Mouse (Mus musculus) megakaryocyte, embryonic 14.5 days (primary cell): ENCODE results near the gene Shbg. TPM values are rescaled to one million over a fixed set of nuclear protein-coding genes. Genes with fewer than 3 reads are reported as not detected.
A peak's percentile ranks its signal among the peaks of the same experiment; 100 is the strongest.

ENCODE experiments used
- H3K27me3 ChIP-seq: replicated peaks from 2 replicates; pipeline ENCODE3; 2012; ENCODE audit warnings: inconsistent platforms
- H3K36me3 ChIP-seq: replicated peaks from 2 replicates; pipeline ENCODE3; 2012; ENCODE audit warnings: low read length, inconsistent platforms, mixed read lengths
- H3K4me1 ChIP-seq: 2 replicates; pipeline ENCODE4 v1.6.1; 2012; ENCODE audit warnings: inconsistent platforms
- H3K4me3 ChIP-seq: replicated peaks from 2 replicates; pipeline ENCODE3; 2012; ENCODE audit warnings: moderate library complexity, mild to moderate bottlenecking, inconsistent platforms
- H3K9me3 ChIP-seq: 2 replicates; pipeline ENCODE4 v1.6.1; 2012; ENCODE audit warnings: inconsistent platforms
- FLI1 ChIP-seq: IDR thresholded peaks from 2 replicates; pipeline ENCODE4 v1.6.1; 2012; ENCODE audit warnings: low read length, inconsistent platforms, mixed read lengths
- GATA1 ChIP-seq: IDR thresholded peaks from 3 replicates; pipeline ENCODE4 v1.6.1; 2012; ENCODE audit warnings: mixed read lengths, low read length, inconsistent platforms, borderline replicate concordance
- polyA plus RNA-seq: library from polyadenylated mRNA; stranded (reverse); fragments of >175 nt; gene quantifications from 2 replicates; pipeline ENCODE4 v1.2.3, GENCODE M21; 2012; ENCODE audit warnings: low replicate concordance; ENCODE audit not compliant: insufficient read depth

Shbg gene
- polyA plus RNA-seq, 1 experiment: not detected

DNA sequence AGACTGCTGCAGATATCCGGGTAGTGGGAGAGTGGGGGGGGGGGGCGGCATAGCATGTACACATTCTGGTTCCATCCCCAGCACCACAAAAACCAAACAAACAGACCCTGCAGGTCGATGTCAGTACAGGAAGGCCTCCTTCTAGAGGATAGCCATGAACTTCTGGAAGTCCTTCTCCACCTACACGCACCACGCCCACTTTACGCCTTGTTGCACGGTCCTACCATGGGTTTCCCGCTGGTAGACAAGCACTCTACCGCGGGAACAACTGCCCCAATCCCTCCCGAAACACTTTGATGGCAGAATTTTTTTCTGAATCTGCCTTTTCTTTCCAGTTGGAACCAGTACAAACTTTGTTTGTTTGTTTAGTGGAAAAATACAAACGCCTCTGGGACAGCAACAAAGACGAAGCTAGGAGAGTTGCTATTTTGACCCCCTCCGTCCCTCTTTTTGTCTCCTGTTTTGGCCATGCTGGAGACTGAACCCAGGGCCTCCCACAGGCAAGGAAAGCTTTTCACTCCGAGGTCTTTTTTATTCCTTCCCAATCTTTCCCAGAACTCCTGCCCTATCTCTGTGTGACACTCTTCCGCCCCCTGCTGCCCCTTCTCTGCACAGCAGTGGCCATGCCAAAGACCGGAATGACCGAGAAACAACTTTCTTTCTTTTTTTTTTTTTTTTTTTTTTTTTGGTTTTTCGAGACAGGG is 4.0 kb downstream of the Shbg start:
- peak overlapping the region; percentile 88 for H3K4me3 ChIP-seq
- no peaks in the 10 kb centered on the region for H3K36me3 ChIP-seq
- H3K27me3 ChIP-seq: peaks cover 57% of the 10 kb centered on the region
- no peaks in the 10 kb centered on the region for H3K9me3 ChIP-seq
- TF ChIP-seq FLI1: no peak
- no peak for TF ChIP-seq GATA1
- peaks cover 35% of the 10 kb centered on the region for H3K4me1 ChIP-seq

- Histone ChIP-seq H3K9me3 (no peaks in the 10 kb centered on the region), H3K4me3 (no peak overlapping the region), H3K27me3 (peaks cover 31% of the 10 kb centered on the region), H3K36me3 (no peaks in the 10 kb centered on the region), H3K4me1 (peaks cover 35% of the 10 kb centered on the region)
- TF ChIP-seq FLI1 (no peak), GATA1 (no peak)
Observed at GRCm38 (mm10) chr11:69610899-69611298, 6.8 kb downstream of the Shbg start.

- Histone ChIP-seq H3K9me3 (no peaks in the 10 kb centered on the region), H3K4me3 (no peak overlapping the region), H3K36me3 (no peaks in the 10 kb centered on the region), H3K27me3 (peaks cover 32% of the 10 kb centered on the region), H3K4me1 (peaks cover 43% of the 10 kb centered on the region)
- no peak for TF ChIP-seq FLI1
- TF ChIP-seq GATA1: no peak
Observed at GRCm38 (mm10) chr11:69609416-69609815, 8.3 kb downstream of the Shbg start.

DNA sequence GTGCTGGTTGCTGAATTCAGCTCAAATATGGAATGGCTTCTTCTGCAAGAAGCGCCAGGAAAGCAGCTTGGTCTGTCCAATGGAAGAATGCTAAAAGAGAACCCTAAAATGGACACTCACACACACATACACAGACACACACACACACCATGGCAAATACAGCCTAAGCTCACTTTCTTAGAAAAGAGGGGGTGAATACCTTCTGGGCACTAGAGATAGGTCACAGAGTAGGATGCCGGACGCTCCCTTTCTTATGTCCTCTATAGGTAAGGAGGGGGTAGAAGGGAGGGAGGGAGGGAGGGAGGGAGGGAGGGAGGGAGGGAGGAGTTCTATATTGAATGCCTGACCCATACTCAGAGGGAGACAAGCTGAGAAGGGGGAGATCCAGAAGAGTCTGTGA is 9.2 kb downstream of the Shbg start:
- Histone ChIP-seq H3K4me3 (no peak overlapping the region), H3K4me1 (peaks cover 45% of the 10 kb centered on the region), H3K36me3 (no peaks in the 10 kb centered on the region), H3K27me3 (peaks cover 40% of the 10 kb centered on the region), H3K9me3 (no peaks in the 10 kb centered on the region)
- TF ChIP-seq GATA1 (no peak), FLI1 (no peak)

GRCm38 (mm10) chr11:69606832-69607231 is 10.9 kb downstream of the Shbg start:
- TF ChIP-seq FLI1 (no peak), GATA1 (no peak)
- Histone ChIP-seq H3K27me3 (peaks cover 38% of the 10 kb centered on the region), H3K9me3 (no peaks in the 10 kb centered on the region), H3K4me1 (peaks cover 57% of the 10 kb centered on the region), H3K36me3 (no peaks in the 10 kb centered on the region), H3K4me3 (no peak overlapping the region)

GRCm38 (mm10) chr11:69606491-69606795 is 11.3 kb downstream of the Shbg start:
- TF ChIP-seq GATA1 (no peak), FLI1 (no peak)
- H3K9me3 ChIP-seq: no peaks in the 10 kb centered on the region
- H3K4me1 ChIP-seq: peaks cover 61% of the 10 kb centered on the region
- peaks cover 39% of the 10 kb centered on the region for H3K27me3 ChIP-seq
- no peaks in the 10 kb centered on the region for H3K36me3 ChIP-seq
- H3K4me3 ChIP-seq: peak overlapping the region; percentile 93

- peak within 1 kb of the TSS; percentile 93 for H3K4me3 ChIP-seq
- peaks cover 36% of the 10 kb centered on the region for H3K27me3 ChIP-seq
- H3K36me3 ChIP-seq: no peaks in the 10 kb centered on the region
- H3K4me1 ChIP-seq: peaks cover 63% of the 10 kb centered on the region
- TF ChIP-seq FLI1 (no peak), GATA1 (no peak)
- H3K9me3 ChIP-seq: no peaks in the 10 kb centered on the region
Observed at GRCm38 (mm10) chr11:69605726-69606490, 11.8 kb downstream of the Shbg start, which contains the start of gene Atp1b2. Gene Atp1b2 (minus strand): TSS chr11:69605942.

DNA sequence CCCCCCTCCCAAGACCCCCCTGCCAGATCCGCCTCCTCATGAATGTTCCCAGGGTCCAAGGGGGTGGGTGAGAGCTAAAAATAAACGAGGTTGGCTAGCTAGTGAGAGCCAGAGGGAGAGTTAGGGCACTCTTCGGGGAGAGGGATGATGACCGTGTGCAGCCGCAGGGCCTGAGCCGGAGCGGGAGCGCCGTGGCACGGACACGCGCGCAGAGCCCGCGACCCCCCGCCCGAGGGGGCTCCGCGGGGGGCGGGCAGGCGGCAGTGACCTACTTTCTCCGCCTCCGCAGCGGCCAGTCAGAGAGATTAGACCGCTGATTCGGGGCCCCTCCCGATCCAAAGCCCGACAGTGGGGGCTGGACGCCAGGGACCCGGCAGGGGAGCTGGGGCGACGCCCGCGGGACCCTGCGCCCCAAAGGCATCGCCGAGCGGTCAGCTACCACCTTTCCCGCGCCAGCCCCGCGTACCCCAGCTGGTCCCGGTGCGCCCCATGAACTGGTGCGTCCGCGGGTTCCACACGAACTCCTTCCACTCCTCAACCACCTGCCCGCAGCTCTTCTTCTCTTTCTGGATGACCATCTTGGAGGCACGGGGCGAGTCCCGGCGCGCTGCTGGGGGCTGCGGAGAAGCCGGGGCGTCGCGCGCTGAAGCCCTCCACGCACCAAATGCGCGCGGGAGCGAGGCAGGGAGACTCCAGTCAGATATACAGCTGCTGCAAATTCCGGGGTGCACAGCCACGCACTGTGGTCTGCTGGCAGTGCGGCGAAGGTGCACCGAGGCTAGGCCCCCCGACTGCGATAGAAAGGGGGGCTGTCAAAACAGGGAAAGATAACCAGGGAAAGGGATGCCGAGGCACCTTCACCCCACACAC is 12.7 kb downstream of the Shbg start:
- Histone ChIP-seq H3K4me1 (peaks cover 67% of the 10 kb centered on the region), H3K27me3 (peaks cover 35% of the 10 kb centered on the region), H3K4me3 (peak overlapping the region; percentile 93), H3K36me3 (no peaks in the 10 kb centered on the region), H3K9me3 (no peaks in the 10 kb centered on the region)
- TF ChIP-seq FLI1: no peak
- TF ChIP-seq GATA1: no peak

DNA sequence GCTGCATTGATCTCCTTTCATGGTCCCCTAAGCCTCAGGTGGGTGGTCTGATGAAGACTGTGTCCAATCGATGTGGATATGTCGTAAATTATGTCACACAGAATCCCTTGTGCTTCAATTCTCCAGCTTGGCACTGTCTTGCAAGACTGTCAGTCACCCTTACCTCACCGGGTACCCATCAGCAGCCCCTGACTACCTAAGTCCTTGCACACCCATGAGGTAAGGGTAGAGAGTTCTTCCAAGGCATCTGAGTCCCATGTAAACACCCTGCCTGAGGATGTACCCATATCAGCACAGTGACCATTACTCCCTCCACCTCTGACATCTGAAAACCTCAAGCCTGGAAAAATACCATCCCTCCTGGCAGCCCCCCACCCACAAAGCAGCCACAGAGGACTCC is 13.4 kb downstream of the Shbg start:
- no peak for TF ChIP-seq GATA1
- TF ChIP-seq FLI1: no peak
- peaks cover 35% of the 10 kb centered on the region for H3K27me3 ChIP-seq
- no peaks in the 10 kb centered on the region for H3K36me3 ChIP-seq
- no peak overlapping the region for H3K4me3 ChIP-seq
- H3K4me1 ChIP-seq: peaks cover 71% of the 10 kb centered on the region
- no peaks in the 10 kb centered on the region for H3K9me3 ChIP-seq
